Mouse (Mus musculus) brain, embryonic 18.5 days (tissue): ENCODE measurements at regions not wholly inside any gene's neighbourhood (a gene's known extent, or its start where the extent isn't known, plus 50 kb on each side); places are given as distances from the start of the nearest gene placed in this dataset.
"Not testable (repeated sequence)": the region's sequence is repeated elsewhere in the genome, so short reads cannot be mapped to it uniquely, and the experiment has no call there.

Experiments
- DNase-seq: peaks from one replicate; pipeline ENCODE4 v3.0.0-alpha.2; 2012; ENCODE audit warnings: low read depth, low spot score

GRCm38 (mm10) chr1:193539261-193539660 lies 169.2 kb upstream of the Camk1g start:
- no peak for DNase-seq

- no peak for DNase-seq
Observed at GRCm38 (mm10) chr1:193538425-193538824, 168.3 kb upstream of the Camk1g start.

- no peak for DNase-seq
Observed at GRCm38 (mm10) chr1:193537616-193538015, 167.5 kb upstream of the Camk1g start.

GRCm38 (mm10) chr1:193536552-193536951 lies 166.5 kb upstream of the Camk1g start:
- no peak for DNase-seq

- no peak for DNase-seq
Observed at GRCm38 (mm10) chr1:193534449-193534848, 164.4 kb upstream of the Camk1g start.

- no peak for DNase-seq
Observed at GRCm38 (mm10) chr1:193526501-193526900, 156.4 kb upstream of the Camk1g start.

GRCm38 (mm10) chr1:193522007-193522406 lies 151.9 kb upstream of the Camk1g start:
- DNase-seq, result no peak

GRCm38 (mm10) chr1:193518840-193519239 lies 148.7 kb upstream of the Camk1g start:
- no peak for DNase-seq

GRCm38 (mm10) chr1:193517968-193518367 lies 147.9 kb upstream of the Camk1g start:
- DNase-seq, result no peak

DNA sequence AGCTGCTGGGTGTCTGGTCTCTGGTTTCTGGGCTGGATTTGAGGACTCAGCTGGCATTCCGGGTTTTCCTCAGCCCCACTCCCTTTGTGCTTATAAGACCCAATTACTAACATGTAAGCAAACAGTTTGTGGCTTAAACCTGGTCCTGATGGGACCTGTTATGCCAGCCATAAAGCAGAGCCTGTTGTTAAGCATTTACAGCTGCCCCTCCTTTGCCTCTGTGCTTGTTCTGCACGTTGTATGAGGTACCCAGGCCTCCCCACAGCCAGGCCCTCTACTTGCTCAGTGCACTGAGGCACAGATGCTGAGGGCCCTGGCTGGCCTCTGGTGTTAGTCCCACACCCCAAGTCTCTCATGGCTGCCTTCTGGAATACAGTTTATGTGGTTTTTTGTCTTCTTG lies 147.2 kb upstream of the Camk1g start:
- no peak for DNase-seq

- no peak for DNase-seq
Observed at GRCm38 (mm10) chr1:193516395-193516794, 146.3 kb upstream of the Camk1g start.

DNA sequence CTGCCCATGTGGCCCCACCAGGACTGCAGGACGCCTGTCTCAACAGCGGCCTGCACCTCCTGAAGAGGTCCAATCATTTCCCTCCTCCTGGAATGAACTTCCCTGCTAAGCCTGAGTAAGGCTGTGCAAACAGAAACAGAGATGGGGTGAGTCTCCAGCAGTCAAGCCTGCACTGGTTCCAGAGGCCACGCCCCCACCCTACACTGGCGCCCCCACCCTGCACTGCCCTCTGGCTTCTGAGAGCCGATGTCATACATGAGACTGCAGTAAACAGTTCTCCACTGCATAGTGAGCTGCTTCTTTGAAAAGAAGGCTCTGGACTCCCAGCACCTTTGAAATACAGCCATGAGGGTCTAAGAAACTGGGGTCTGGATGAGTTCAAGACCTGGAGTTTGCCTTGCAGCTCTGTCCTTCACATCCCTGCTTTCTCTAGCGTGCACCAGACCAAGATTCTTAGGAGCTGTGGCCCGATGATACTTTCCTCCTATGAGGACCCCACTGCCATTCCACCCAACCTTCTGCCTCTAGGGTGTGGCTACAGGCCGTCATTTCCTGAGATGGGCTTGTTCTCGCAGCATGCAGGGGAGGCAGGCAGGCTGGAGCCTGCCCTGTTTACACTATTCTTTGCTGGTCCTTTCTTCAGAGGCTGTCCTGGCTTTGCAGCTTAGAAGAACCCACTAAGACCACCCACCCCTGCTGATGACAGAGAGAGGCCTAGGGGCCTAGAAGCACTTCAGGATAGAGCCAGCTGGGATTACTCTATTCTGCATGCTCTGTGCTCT lies 144.0 kb upstream of the Camk1g start:
- DNase-seq, result no peak

GRCm38 (mm10) chr1:193510066-193510793 lies 140.1 kb upstream of the Camk1g start:
- DNase-seq, result no peak

GRCm38 (mm10) chr1:193508271-193508670 lies 138.2 kb upstream of the Camk1g start:
- DNase-seq, result no peak

GRCm38 (mm10) chr1:193506991-193507390 lies 136.9 kb upstream of the Camk1g start:
- no peak for DNase-seq

DNA sequence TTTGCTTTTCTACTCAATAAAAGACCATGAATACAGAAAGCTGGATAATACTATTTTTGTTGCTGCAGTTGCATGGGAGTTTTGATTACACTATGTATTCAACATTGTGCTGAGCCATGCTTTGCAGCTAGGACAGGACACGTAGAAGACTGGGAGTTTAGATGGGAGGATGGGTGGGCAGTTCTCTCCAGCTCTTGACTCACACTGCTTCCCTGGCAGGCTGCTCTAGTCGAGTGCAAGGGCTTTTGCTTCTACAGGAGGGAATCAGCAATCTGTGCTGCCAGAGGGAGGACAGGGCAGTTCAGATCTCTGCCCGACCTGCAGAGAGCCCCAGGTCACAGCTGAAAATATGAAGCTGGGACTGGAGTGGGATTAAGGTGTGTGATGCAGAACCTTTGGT lies 135.3 kb upstream of the Camk1g start:
- DNase-seq, result no peak

DNA sequence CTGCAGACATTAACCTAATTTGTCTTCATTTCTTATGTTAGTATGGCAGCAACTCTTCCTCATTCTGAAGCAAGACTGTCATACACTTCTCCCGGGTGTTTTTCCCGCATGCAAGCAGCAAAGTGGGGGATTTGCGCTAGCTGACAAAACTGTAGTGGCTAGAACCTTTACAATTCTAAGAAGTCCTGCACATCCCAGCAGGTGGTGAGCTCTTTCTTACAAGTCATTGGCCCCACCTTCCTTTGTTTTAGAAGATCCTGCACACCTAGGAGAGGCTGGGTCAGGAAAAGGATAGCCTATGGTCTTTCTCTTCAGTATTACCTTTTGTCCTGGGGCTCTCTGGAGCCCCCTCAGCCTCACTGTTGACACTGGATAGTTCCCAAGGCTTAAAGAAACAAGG lies 134.5 kb upstream of the Camk1g start:
- DNase-seq, result no peak

DNA sequence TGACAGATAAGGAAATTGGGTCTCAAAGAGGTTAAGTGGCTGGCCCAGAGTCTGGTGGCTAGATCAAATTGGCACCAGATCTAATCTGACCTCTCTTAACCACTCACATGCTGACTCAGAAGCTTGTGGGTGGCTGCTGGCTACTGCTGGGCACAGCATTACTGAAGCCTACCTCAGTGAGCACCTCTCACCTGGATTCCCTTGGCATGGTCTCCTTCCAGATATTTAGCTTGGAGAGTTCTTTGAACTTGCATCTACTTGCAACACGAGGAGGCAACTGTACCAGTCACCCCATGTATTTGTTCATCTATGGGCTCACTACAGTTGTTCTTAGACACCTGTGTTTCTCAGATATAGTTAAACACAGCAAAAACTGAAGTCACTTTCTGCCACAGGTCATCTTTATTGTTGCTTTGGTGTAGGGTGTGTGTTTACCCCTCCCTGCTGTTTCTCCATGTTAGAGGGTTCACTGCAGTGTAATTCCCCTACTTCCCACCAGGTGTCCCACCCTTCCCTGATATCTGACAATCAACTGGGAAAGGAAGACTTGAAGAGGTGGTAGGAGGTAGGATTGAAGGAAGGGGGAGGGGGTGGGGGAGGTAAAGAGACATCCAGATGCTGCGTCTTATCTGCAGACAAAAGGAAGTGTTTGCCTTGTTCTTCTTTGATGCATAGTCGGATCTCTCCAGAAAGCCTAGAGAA lies 133.7 kb upstream of the Camk1g start:
- DNase-seq, result peak; percentile 28

- DNase-seq, result no peak
Observed at GRCm38 (mm10) chr1:193496265-193497183, 126.4 kb upstream of the Camk1g start.

DNA sequence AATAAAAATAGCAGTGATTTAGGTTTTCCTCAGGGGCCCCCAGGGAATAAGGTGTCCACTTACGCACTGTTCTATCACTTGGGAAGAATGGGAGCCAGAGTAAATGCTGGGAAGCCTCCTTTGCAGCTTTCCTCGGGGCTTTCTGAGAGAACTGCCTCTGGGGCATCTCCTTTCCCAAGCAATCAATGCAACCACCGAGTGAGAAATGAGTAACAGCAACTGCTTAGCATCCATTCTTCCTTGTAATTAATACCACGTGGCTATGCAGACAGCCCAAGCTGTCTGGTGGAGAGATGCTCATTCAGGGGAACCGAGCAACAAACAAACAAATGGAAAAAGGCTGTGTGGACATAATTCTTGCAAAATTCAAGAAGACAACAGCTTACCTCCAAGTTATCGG lies 117.9 kb upstream of the Camk1g start:
- DNase-seq, result no peak

GRCm38 (mm10) chr1:193486668-193487067 lies 116.6 kb upstream of the Camk1g start:
- not testable (repeated sequence) for DNase-seq
